Mouse (Mus musculus) erythroblast, embryonic 14.5 days (primary cell): ENCODE results near the gene 4933428G20Rik.

ENCODE experiments used
- GATA1 ChIP-seq: IDR thresholded peaks from 2 replicates; pipeline ENCODE4 v1.6.1; 2012; ENCODE audit warnings: low read length, inconsistent platforms, mixed read lengths
- TAL1 ChIP-seq: IDR thresholded peaks from 3 replicates; pipeline ENCODE4 v1.6.1; 2012; ENCODE audit warnings: low read length, inconsistent platforms, mixed read lengths

- no peak for TF ChIP-seq TAL1
- TF ChIP-seq GATA1, result no peak
Measured at GRCm38 (mm10) chr11:97535308-97535630, 35.1 kb upstream of the 4933428G20Rik start.
